Comparison of ENCODE assay signal across 12 mouse cellular contexts in the genomic region with DNA sequence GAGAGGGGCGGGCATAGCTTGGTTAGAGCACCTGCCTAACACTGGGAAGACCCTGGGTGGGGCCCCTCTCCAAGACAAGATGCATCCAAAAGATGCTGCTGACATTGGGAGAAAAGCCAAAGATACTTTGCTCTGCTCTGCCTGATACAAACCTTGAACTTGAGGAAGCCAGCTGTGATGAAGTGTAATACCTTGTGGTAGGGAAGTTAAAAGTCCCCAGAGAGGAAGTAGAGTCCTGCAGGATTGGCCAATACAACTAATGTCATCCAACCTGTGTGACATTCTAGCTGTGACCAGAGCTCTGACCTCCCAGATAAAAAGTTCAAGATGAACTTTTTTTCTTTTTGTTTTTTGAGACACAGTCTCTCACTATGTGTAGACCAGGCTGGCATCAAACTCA. TPM values are rescaled to one million over a fixed set of nuclear protein-coding genes. Genes with fewer than 3 reads are reported as not detected.
DNase-seq lines count a peak whose midpoint lies in the region; ATAC-seq and TF ChIP-seq lines count a peak whose summit lies in the region.
"Had no signal": no experiment of that assay in that cellular context is flagged by ENCODE, and none has a peak within 500 bp of the region (broad histone marks: within the 10 kb centered on the region; RNA-seq: fewer than 3 reads in every experiment).

No protein-coding gene starts in this region.

- no peak for TF ChIP-seq EP300 in lung, postnatal 0 days (IDR thresholded peaks at IDR 0.05)

- peaks cover 20% of the 10 kb centered on the region for H3K4me1 ChIP-seq in heart, embryonic 11.5 days (ENCODE audit: control insufficient read depth, insufficient read depth, low read length)
- peaks cover 17% of the 10 kb centered on the region for H3K4me1 ChIP-seq in lung, postnatal 0 days (ENCODE audit: insufficient read depth, low read depth, low read length)
- H3K4me1 ChIP-seq in intestine, embryonic 15.5 days (replicated peaks): peaks cover 30% of the 10 kb centered on the region
- peaks cover 17% of the 10 kb centered on the region for H3K4me1 ChIP-seq in small intestine, adult 2 months (ENCODE audit: control insufficient read depth, insufficient read depth, insufficient read length, low read length)

- no peak for TF ChIP-seq POLR2A in small intestine, adult 2 months (IDR thresholded peaks at IDR 0.05; ENCODE audit: low read depth, low read length)

- 91% methylated on average over 1 of the region's 1 CpGs for WGBS in heart, embryonic 11.5 days (ENCODE audit: insufficient replicate concordance)
- 100% methylated on average over 1 of the region's 1 CpGs for WGBS in lung, postnatal 0 days
- 85% methylated on average over 1 of the region's 1 CpGs for WGBS in intestine, embryonic 15.5 days
- 90% methylated on average over 1 of the region's 1 CpGs for WGBS in small intestine, adult 2 months

- H3K27ac ChIP-seq in heart, embryonic 11.5 days (ENCODE audit: low read depth, low read length): no peak overlapping the region
- H3K27ac ChIP-seq in lung, postnatal 0 days (ENCODE audit: low read length): 0 out of 2 replicates have a peak overlapping the region, but pooled peaks have one; percentile 92
- H3K27ac ChIP-seq in intestine, embryonic 15.5 days: peak overlapping the region; percentile 78
- peak overlapping the region; percentile 91 for H3K27ac ChIP-seq in small intestine, adult 2 months (ENCODE audit: insufficient read depth, low read depth, low read length)
- H3K27ac ChIP-seq: neural tube, embryonic 12.5 days had no signal

- no peak for ATAC-seq in heart, embryonic 11.5 days (replicated peaks; ENCODE audit: insufficient number of reproducible peaks, low FRiP score, low TSS enrichment)
- no peak for ATAC-seq in lung, postnatal 0 days
- ATAC-seq in intestine, embryonic 15.5 days: no peak

- no peak for TF ChIP-seq CTCF in lung, postnatal 0 days (IDR thresholded peaks at IDR 0.05)
- TF ChIP-seq CTCF in small intestine, adult 2 months (IDR thresholded peaks at IDR 0.05; ENCODE audit: extremely low read depth, insufficient read length, insufficient replicate concordance, low read depth, low read length): no peak

- H3K9ac ChIP-seq in heart, embryonic 11.5 days (ENCODE audit: low read depth, low read length): no peak overlapping the region
- no peak overlapping the region for H3K9ac ChIP-seq in lung, postnatal 0 days (replicated peaks; ENCODE audit: low read depth)
- H3K9ac ChIP-seq in intestine, embryonic 15.5 days: 0 out of 2 replicates have a peak overlapping the region, but pooled peaks have one; percentile 57

- DNase-seq in heart, postnatal 36 days: no peak
- peak; percentile 26 for DNase-seq in lung, postnatal 0 days (ENCODE audit: low spot score)
- DNase-seq in lung, adult 18-20 months: no peak
- DNase-seq in testis, postnatal 14 days (ENCODE audit: low spot score): no peak
- no peak for DNase-seq in adrenal gland, adult 18-20 months (ENCODE audit: low spot score in 2 of 2)

- H3K9me3 ChIP-seq in heart, embryonic 11.5 days (replicated peaks; ENCODE audit: control insufficient read depth, low read length): no peaks in the 10 kb centered on the region
- no peaks in the 10 kb centered on the region for H3K9me3 ChIP-seq in lung, postnatal 0 days (ENCODE audit: low read length)
- no peaks in the 10 kb centered on the region for H3K9me3 ChIP-seq in intestine, embryonic 15.5 days
- H3K9me3 ChIP-seq: neural tube, embryonic 12.5 days had no signal

- H3K27me3 ChIP-seq in heart, embryonic 11.5 days (ENCODE audit: control insufficient read depth, insufficient read depth, low read length): no peaks in the 10 kb centered on the region
- no peaks in the 10 kb centered on the region for H3K27me3 ChIP-seq in lung, postnatal 0 days (replicated peaks; ENCODE audit: insufficient read depth, low read length)
- H3K27me3 ChIP-seq in intestine, embryonic 15.5 days (replicated peaks): no peaks in the 10 kb centered on the region
- H3K27me3 ChIP-seq in small intestine, adult 2 months (ENCODE audit: control insufficient read depth, insufficient read depth, low read length): no peaks in the 10 kb centered on the region
- H3K27me3 ChIP-seq: neural tube, embryonic 12.5 days had no signal

- peaks cover 2% of the 10 kb centered on the region for H3K36me3 ChIP-seq in heart, embryonic 11.5 days (ENCODE audit: control insufficient read depth, insufficient read depth, low read length)
- no peaks in the 10 kb centered on the region for H3K36me3 ChIP-seq in lung, postnatal 0 days (ENCODE audit: insufficient read depth, low read length)
- H3K36me3 ChIP-seq in intestine, embryonic 15.5 days: 0 out of 2 replicates have a peak, but pooled peaks cover 3% of the 10 kb centered on the region
- H3K36me3 ChIP-seq in small intestine, adult 2 months (ENCODE audit: control insufficient read depth, insufficient read depth, low read length): peaks cover 16% of the 10 kb centered on the region

- H3K4me2 ChIP-seq in heart, embryonic 11.5 days: peak overlapping the region; percentile 91
- H3K4me2 ChIP-seq in lung, postnatal 0 days (replicated peaks; ENCODE audit: low read depth, low read length): 0 out of 2 replicates have a peak overlapping the region, but pooled peaks have one; percentile 81
- H3K4me2 ChIP-seq in intestine, embryonic 15.5 days (replicated peaks): peak overlapping the region; percentile 79

- no peak overlapping the region for H3K4me3 ChIP-seq in heart, embryonic 11.5 days (ENCODE audit: low read depth, low read length)
- no peak overlapping the region for H3K4me3 ChIP-seq in lung, postnatal 0 days (ENCODE audit: low read depth, low read length)
- H3K4me3 ChIP-seq in intestine, embryonic 15.5 days (replicated peaks): no peak overlapping the region
- no peak overlapping the region for H3K4me3 ChIP-seq in small intestine, adult 2 months (ENCODE audit: low read depth, low read length)

- intact Hi-C loops in heart, postnatal 36 days (cut with DNase I): loop anchor here (5.0 kb wide), 1 partner anchor 37 kb away; the partner anchor contains the start of gene Prrc2a

RNA-seq across cellular contexts. Expression of gene D17H6S53E, which starts 1.1 kb away (rescaled TPM):
- polyA plus RNA-seq in heart, embryonic 11.5 days (2014; fragmentation: Nextera tagmentation; extraction: Ambion mirVana): 8.4 and 10.8 TPM in 2 replicates
- total RNA-seq in heart, postnatal 36 days (2021): 10 to 100 TPM; 25.7 to 26.4 TPM
- 14.4 and 16.3 TPM in 2 replicates for polyA plus RNA-seq in lung, postnatal 0 days (2015; fragmentation: Nextera tagmentation; extraction: Ambion mirVana)
- 13.6 and 13.7 TPM in 2 replicates for polyA plus RNA-seq in intestine, embryonic 15.5 days (2015; fragmentation: Nextera tagmentation; extraction: Ambion mirVana)
- 6.9 and 16.2 TPM in 2 replicates for polyA plus RNA-seq in small intestine, adult 2 months (2012; rRNA removed)
- total RNA-seq in adrenal gland, adult 18-20 months (2021): 10 to 100 TPM; 28.8 to 34.6 TPM

RNA-seq across cellular contexts. Expression of gene Csnk2b, which starts 3.2 kb away (rescaled TPM):
- polyA plus RNA-seq in heart, embryonic 11.5 days (2014; fragmentation: Nextera tagmentation; extraction: Ambion mirVana): 221 and 222 TPM in 2 replicates
- total RNA-seq in heart, postnatal 36 days (2021): 100 to 1,000 TPM; 163 to 164 TPM
- polyA plus RNA-seq in lung, postnatal 0 days (2015; fragmentation: Nextera tagmentation; extraction: Ambion mirVana): 203 and 207 TPM in 2 replicates
- 248 and 271 TPM in 2 replicates for polyA plus RNA-seq in intestine, embryonic 15.5 days (2015; fragmentation: Nextera tagmentation; extraction: Ambion mirVana)
- 226 and 448 TPM in 2 replicates for polyA plus RNA-seq in small intestine, adult 2 months (2012; rRNA removed)
- total RNA-seq in adrenal gland, adult 18-20 months (2021): 100 to 1,000 TPM; 192 to 217 TPM

RNA-seq across cellular contexts. Expression of gene Gpank1, which starts 3.8 kb away (rescaled TPM):
- 15.7 and 17.2 TPM in 2 replicates for polyA plus RNA-seq in heart, embryonic 11.5 days (2014; fragmentation: Nextera tagmentation; extraction: Ambion mirVana)
- 1 to 10 TPM; 8.0 to 9.6 TPM for total RNA-seq in heart, postnatal 36 days (2021)
- 16.0 and 18.5 TPM in 2 replicates for polyA plus RNA-seq in lung, postnatal 0 days (2015; fragmentation: Nextera tagmentation; extraction: Ambion mirVana)
- polyA plus RNA-seq in intestine, embryonic 15.5 days (2015; fragmentation: Nextera tagmentation; extraction: Ambion mirVana): 17.7 and 19.1 TPM in 2 replicates
- polyA plus RNA-seq in small intestine, adult 2 months (2012; rRNA removed): 10.5 and 25.3 TPM in 2 replicates
- 10 to 100 TPM; 14.8 to 16.2 TPM for total RNA-seq in adrenal gland, adult 18-20 months (2021)

RNA-seq across cellular contexts. Expression of gene Apom, which starts 6.8 kb away (rescaled TPM):
- 2.3 and 12.9 TPM in 2 replicates for polyA plus RNA-seq in heart, embryonic 11.5 days (2014; fragmentation: Nextera tagmentation; extraction: Ambion mirVana)
- total RNA-seq in heart, postnatal 36 days (2021): not detected
- 0.19 and 0.27 TPM in 2 replicates for polyA plus RNA-seq in lung, postnatal 0 days (2015; fragmentation: Nextera tagmentation; extraction: Ambion mirVana)
- polyA plus RNA-seq in intestine, embryonic 15.5 days (2015; fragmentation: Nextera tagmentation; extraction: Ambion mirVana): 10.4 and 13.7 TPM in 2 replicates
- polyA plus RNA-seq in small intestine, adult 2 months (2012; rRNA removed): 0.15 and 0.25 TPM in 2 replicates
- total RNA-seq in adrenal gland, adult 18-20 months (2021): not detected
- total RNA-seq: common myeloid progenitor, adult 5-6 weeks; gastrocnemius, adult 18-20 months; layer of hippocampus, postnatal 25 days had no signal

RNA-seq across cellular contexts. Expression of gene Ly6g5b, which starts 9.9 kb away (rescaled TPM):
- 0.36 and 0.56 TPM in 2 replicates for polyA plus RNA-seq in heart, embryonic 11.5 days (2014; fragmentation: Nextera tagmentation; extraction: Ambion mirVana)
- total RNA-seq in heart, postnatal 36 days (2021): not detected
- polyA plus RNA-seq in lung, postnatal 0 days (2015; fragmentation: Nextera tagmentation; extraction: Ambion mirVana): 0.60 and 0.69 TPM in 2 replicates
- polyA plus RNA-seq in intestine, embryonic 15.5 days (2015; fragmentation: Nextera tagmentation; extraction: Ambion mirVana): 0.83 and 0.85 TPM in 2 replicates
- 0.76 and 1.4 TPM in 2 replicates for polyA plus RNA-seq in small intestine, adult 2 months (2012; rRNA removed)
- total RNA-seq in adrenal gland, adult 18-20 months (2021): under 1 TPM; 0.33 to 0.67 TPM
- total RNA-seq: common myeloid progenitor, adult 5-6 weeks; gastrocnemius, adult 18-20 months had no signal
